Mouse (Mus musculus) subcutaneous adipose tissue, adult 2 months (tissue): ENCODE data around the gene Cpn2. TPM values are rescaled to one million over a fixed set of nuclear protein-coding genes. Genes with fewer than 3 reads are reported as not detected.

ENCODE experiments used
- polyA plus RNA-seq: library from polyadenylated mRNA; depleted of rRNA; stranded (reverse); fragments of >200 nt; gene quantifications from 2 replicates; pipeline ENCODE4 v1.2.3, GENCODE M21; 2012; ENCODE audit warnings: low replicate concordance; rRNA removed

The Cpn2 gene
- polyA plus RNA-seq = 0.35 and 1.1 TPM in 2 replicates

GRCm38 (mm10) chr16:30267359-30267758, at the start of gene Cpn2:
Gene Cpn2 (minus strand): TSS chr16:30267499.

DNA sequence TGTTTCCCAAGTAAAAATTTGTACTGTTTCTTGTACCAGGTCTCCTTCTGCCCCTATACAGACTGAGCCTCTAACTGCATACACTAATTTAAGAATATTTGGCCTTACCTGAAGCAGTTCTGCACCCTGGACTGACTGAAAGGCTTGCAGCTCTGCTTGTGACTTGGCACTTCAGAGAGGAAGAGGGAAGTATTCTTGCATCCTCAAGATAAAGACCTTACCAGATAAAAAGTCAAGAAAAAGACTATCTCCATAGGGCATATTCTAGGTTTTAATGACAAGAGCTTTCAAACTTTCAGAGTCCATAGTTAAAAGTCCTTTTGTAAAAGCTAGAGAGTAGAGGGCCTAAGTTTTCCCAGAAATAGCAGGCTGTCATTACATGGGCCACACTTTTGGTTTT, 43.3 kb upstream of the Cpn2 start, which contains the start of gene Gp5:
Gene Gp5, minus strand, starts transcription at position 133 of the 400 bp plus-strand sequence.

GRCm38 (mm10) chr16:30282844-30283495, 15.7 kb upstream of the Cpn2 start, which contains the start of gene Lrrc15:
Gene Lrrc15 (minus strand): TSS chr16:30283256.

Other genes starting within 250 kb of the Cpn2 start
- 27.4 and 57.1 TPM in 2 replicates for gene Hes1, start 203.1 kb downstream of the Cpn2 start, polyA plus RNA-seq
- gene Lrrc15, start 15.8 kb upstream of the Cpn2 start, polyA plus RNA-seq = 0.30 and 0.39 TPM in 2 replicates
- gene Gp5, start 43.3 kb upstream of the Cpn2 start, polyA plus RNA-seq = 0.14 and 0.23 TPM in 2 replicates
- gene Atp13a3, start 138.5 kb upstream of the Cpn2 start, polyA plus RNA-seq = 25.0 and 25.8 TPM in 2 replicates